Mouse (Mus musculus) midbrain, embryonic 16.5 days (tissue): ENCODE measurements around the gene Nmur1. TPM values are rescaled to one million over a fixed set of nuclear protein-coding genes. Genes with fewer than 3 reads are reported as not detected.
"Not testable (repeated sequence)": the region's sequence is repeated elsewhere in the genome, so short reads cannot be mapped to it uniquely, and the experiment has no call there.

Source experiments
- ATAC-seq: fragments of 200-750 bp; cut with Nextera tagmentation; 2 replicates; pipeline ENCODE4 v1.8.0; 2017; ENCODE audit warnings: moderate TSS enrichment
- H3K27ac ChIP-seq: fragments of 300-500 bp; sonication (generic); 2 replicates; pipeline ENCODE4 v1.5.1; 2014; ENCODE audit warnings: mild to moderate bottlenecking, low read length, mixed read lengths
- H3K27me3 ChIP-seq: fragments of 300-500 bp; sonication (generic); 2 replicates; pipeline ENCODE4 v1.6.1; 2014; ENCODE audit warnings: low read depth, low read length, mixed read lengths; ENCODE audit not compliant: control insufficient read depth, insufficient read depth
- H3K36me3 ChIP-seq: fragments of 300-500 bp; sonication (generic); 2 replicates; pipeline ENCODE4 v1.6.1; 2014; ENCODE audit warnings: mild to moderate bottlenecking, low read length, moderate library complexity, mixed read lengths; ENCODE audit not compliant: control insufficient read depth, insufficient read depth
- H3K4me1 ChIP-seq: fragments of 300-500 bp; sonication (generic); 2 replicates; pipeline ENCODE4 v1.6.1; 2014; ENCODE audit warnings: mild to moderate bottlenecking, low read length, mixed read lengths; ENCODE audit not compliant: control insufficient read depth, insufficient read depth
- H3K4me2 ChIP-seq: fragments of 300-500 bp; sonication (generic); 2 replicates; pipeline ENCODE4 v1.6.1; 2014; ENCODE audit warnings: mild to moderate bottlenecking, low read length, mixed read lengths
- H3K4me3 ChIP-seq: fragments of 300-500 bp; sonication (generic); 2 replicates; pipeline ENCODE4 v1.5.1; 2014; ENCODE audit warnings: low read depth, mild to moderate bottlenecking, low read length, moderate library complexity, mixed read lengths
- H3K9ac ChIP-seq: fragments of 300-500 bp; sonication (generic); 2 replicates; pipeline ENCODE4 v1.6.1; 2014; ENCODE audit warnings: low read depth, low read length, mixed read lengths
- H3K9me3 ChIP-seq: fragments of 300-500 bp; sonication (generic); replicated peaks from 2 replicates; pipeline ENCODE4 v1.6.1; 2014; ENCODE audit warnings: mild to moderate bottlenecking, low read length, mixed read lengths; ENCODE audit not compliant: control insufficient read depth, poor library complexity, severe bottlenecking
- WGBS: fragments of 180-500 bp; shearing (Covaris S2); extraction: QIAGEN DNeasy Blood & Tissue Kit; methylation state at CpG from one replicate; pipeline ENCODE4 v1.1.7; 2014; 5-methylcytosine and 5-hydroxymethylcytosine counted together
- polyA plus RNA-seq: library from polyadenylated mRNA; unstranded; fragments of >200 nt; fragmentation: Nextera tagmentation; extraction: Ambion mirVana; gene quantifications from 2 replicates; pipeline ENCODE4 v1.2.1, GENCODE M21; 2015

The Nmur1 gene
- 0.11 TPM in 1 of 2 replicates, not detected in the other for polyA plus RNA-seq

DNA sequence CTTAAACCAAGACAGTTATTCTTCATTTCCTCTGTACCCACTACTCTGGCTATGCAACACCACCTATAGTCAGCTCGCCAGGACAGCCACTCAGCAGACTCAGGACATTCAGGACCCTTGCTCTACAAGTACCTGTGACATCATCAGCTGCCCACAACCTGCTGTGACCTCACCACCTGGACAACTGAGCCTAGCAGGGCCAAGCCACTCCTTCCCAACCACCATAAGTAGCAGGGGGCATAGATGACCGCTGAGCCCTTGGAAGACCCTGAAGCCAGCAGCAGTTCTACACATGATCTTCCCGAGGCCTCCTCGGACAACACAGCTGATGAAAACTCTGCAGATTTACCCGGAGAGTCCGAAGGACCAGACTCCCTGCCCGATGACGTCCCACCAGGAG is at the start of gene Nmur1, which contains the start of gene Tex44:
Gene Nmur1, minus strand, starts transcription at position 101 of the 400 bp plus-strand sequence.
Gene Tex44, plus strand, starts transcription at position 202 of the 400 bp plus-strand sequence.
- peaks cover 6% of the 10 kb centered on the region; the same call in 1 of the 2 replicates for H3K4me1 ChIP-seq
- ATAC-seq, result no peak
- no peak within 1 kb of the TSS for H3K4me2 ChIP-seq
- no peak within 1 kb of the TSS for H3K9ac ChIP-seq
- H3K36me3 ChIP-seq, result no peaks in the 10 kb centered on the region
- no peak within 1 kb of the TSS for H3K27ac ChIP-seq
- H3K9me3 ChIP-seq, result no peaks in the 10 kb centered on the region
- H3K4me3 ChIP-seq, result no peak within 1 kb of the TSS
- WGBS, result 96% methylated on average over 8 of the region's 8 CpGs
- no peaks in the 10 kb centered on the region for H3K27me3 ChIP-seq

DNA sequence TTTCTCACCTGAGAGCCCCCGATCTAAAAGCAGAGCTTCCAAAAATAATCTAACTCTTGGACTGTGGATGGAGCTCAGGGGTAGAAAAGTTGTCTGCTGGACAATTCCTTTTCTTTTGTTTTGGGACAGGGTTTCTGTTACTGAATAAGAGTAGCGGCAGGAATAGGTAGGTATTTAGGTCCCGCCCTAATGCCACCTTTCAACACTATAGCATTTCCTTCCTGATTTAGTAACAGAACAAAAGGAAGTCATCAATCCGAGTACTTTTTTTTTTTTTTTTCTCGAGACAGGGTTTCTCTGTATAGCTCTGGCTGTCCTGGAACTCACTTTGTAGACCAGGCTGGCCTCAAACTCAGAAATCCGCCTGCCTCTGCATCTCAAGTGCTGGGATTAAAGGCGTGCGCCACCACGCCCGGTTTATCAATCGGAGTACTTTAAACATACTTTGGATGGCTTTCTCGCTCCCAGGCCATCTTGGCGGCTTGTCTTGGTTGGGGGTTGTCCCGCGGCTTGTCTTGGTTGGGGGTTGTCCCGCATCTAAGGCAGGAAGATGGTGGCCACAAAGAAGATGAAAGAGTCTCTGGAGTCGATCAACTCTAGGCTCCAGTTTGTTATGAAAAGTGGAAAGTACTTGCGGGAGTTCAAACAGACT is 47.2 kb upstream of the Nmur1 start:
- no peak overlapping the region for H3K27ac ChIP-seq
- H3K4me3 ChIP-seq, result no peak overlapping the region
- no peak overlapping the region for H3K4me2 ChIP-seq
- H3K36me3 ChIP-seq, result no peaks in the 10 kb centered on the region
- no peak overlapping the region for H3K9ac ChIP-seq
- H3K27me3 ChIP-seq, result no peaks in the 10 kb centered on the region
- ATAC-seq, result no peak
- 93% methylated on average over 18 of the region's 18 CpGs for WGBS
- 0 out of 2 replicates have a peak, but pooled peaks cover 2% of the 10 kb centered on the region for H3K4me1 ChIP-seq
- no peaks in the 10 kb centered on the region for H3K9me3 ChIP-seq

DNA sequence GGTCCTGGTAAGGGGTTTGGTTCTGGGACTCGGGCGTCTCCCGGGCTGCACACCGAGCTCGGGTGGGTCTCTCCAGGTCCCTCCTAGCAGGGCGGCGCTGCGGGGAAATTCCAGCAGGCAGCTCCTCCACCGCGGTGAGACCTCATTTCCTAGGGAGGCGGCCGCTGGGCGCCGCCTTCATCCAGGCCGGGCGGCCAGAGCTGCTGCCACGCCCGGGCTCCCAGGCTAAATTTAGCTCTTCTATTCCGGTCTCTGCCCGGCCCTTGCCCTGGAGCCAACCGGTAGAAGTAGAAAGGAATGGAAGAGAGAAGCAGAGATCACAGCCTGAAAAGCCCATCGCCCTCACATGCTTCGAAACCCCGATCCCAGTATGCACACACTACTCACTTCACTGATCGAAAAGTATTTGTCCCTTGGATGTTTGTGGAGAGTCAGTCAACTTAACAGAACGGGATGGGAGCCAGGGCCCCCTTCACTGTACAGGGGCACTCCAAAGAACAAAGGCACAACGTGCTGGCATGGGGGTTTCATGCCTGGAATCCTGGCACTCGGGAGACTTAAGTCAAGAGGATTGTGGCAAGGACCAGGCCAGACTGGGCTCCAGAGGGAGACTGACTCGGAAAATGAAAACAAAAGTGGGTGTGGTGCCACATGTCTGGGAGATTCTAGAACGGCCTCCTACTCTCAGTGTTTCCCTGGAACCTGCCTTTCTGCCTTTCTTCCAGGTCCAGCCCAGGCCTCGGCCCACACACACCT is 46.3 kb upstream of the Nmur1 start:
- Histone ChIP-seq H3K4me2 (peak overlapping the region; percentile 34), H3K4me1 (0 out of 2 replicates have a peak, but pooled peaks cover 2% of the 10 kb centered on the region), H3K27me3 (no peaks in the 10 kb centered on the region), H3K4me3 (no peak overlapping the region), H3K36me3 (no peaks in the 10 kb centered on the region), H3K9ac (peak overlapping the region; percentile 52), H3K27ac (peak overlapping the region; percentile 50; the same call in 1 of the 2 replicates), H3K9me3 (no peaks in the 10 kb centered on the region)
- ATAC-seq, result peak; percentile 32; the same call in 1 of the 2 replicates
- 21% methylated on average over 31 of the region's 31 CpGs for WGBS

DNA sequence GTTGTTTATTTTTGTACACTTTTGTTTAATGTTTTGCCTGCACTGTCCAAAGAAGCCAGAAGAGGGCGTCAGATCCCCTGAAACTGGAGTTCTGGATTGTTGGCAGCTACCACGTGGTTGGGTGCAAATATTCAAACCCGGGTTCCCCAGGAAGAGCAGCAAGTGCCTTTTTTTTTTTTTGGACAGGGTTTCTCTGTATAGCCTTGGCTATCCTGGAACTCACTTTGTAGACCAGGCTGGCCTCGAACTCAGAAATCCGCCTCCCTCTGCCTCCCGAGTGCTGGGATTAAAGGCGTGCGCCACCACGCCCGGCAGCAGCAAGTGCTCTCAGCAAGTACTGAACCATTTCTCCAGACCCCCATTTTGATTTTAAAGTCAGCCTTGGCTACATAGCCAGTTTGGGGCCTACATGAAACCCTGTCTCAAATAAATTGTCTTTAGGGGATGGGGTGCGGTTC is 45.5 kb upstream of the Nmur1 start:
- 74% methylated on average over 11 of the region's 11 CpGs for WGBS
- H3K4me2 ChIP-seq, ATAC-seq: not testable (repeated sequence)

DNA sequence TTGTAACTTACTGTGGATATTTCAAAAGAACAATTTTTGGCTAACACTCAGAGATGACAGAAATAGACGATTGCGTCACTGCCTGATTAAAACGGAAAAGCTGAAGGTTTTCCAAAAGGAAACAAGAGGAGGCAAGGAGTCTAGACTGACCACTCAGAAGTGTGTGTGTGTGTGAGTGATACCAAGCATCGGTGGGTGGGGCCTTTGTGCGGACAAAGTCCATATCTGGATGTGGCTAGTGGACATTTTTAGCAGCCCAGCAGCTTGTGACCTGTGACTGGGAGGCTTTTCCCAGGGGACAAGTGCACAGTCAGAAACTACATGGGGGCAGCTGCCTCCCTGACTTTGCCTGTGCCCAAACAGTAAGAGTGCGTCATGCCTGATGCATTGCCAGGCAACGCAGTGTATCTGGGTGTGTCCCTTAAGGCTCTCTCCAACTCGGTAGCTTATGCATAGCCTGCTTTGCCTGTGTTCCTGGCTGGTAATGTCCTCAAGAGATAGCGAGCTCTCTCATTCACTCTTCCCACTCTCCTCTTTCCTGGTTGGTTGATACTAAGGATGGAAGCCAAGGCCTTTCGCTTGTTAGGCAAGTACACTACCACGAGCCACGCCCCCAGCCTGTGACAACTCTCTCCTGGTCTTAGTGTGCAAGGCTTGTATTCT is 44.6 kb upstream of the Nmur1 start:
- Histone ChIP-seq H3K9ac (no peak overlapping the region), H3K27me3 (no peaks in the 10 kb centered on the region), H3K4me1 (0 out of 2 replicates have a peak, but pooled peaks cover 2% of the 10 kb centered on the region), H3K4me3 (no peak overlapping the region), H3K4me2 (no peak overlapping the region), H3K36me3 (no peaks in the 10 kb centered on the region), H3K27ac (no peak overlapping the region), H3K9me3 (no peaks in the 10 kb centered on the region)
- 81% methylated on average over 12 of the region's 12 CpGs for WGBS
- no peak for ATAC-seq

More for the DNA sequence above, 45.5 kb upstream of the Nmur1 start:
- not testable (repeated sequence) for H3K9me3 ChIP-seq, H3K9ac ChIP-seq, H3K4me1 ChIP-seq, H3K27ac ChIP-seq, H3K4me3 ChIP-seq, H3K36me3 ChIP-seq, H3K27me3 ChIP-seq

DNA sequence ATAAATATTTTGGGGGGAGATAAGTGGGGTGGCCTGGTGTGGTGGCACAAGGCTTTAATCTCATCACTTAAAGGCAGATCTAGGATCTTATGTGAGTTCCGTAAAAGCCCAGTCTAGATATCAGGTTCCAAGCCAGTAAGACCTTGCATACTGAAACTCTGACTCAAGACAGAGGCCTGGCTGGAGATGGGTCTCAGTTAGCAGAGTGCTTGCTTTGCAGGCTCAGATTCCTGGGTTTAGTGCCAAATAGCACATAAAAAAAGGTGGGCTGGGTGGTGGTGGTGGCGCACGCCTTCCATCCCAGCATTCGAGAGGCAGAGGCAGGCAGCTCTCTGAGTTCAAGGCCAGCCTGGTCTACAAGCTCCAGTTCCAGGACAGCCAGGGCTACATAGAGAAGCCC is 43.8 kb upstream of the Nmur1 start:
- Histone ChIP-seq H3K4me2 (no peak overlapping the region), H3K36me3 (no peaks in the 10 kb centered on the region), H3K4me1 (0 out of 2 replicates have a peak, but pooled peaks cover 2% of the 10 kb centered on the region), H3K9ac (no peak overlapping the region), H3K27ac (no peak overlapping the region), H3K27me3 (no peaks in the 10 kb centered on the region), H3K9me3 (no peaks in the 10 kb centered on the region), H3K4me3 (no peak overlapping the region)
- ATAC-seq, result no peak
- 96% methylated on average over 4 of the region's 4 CpGs for WGBS

DNA sequence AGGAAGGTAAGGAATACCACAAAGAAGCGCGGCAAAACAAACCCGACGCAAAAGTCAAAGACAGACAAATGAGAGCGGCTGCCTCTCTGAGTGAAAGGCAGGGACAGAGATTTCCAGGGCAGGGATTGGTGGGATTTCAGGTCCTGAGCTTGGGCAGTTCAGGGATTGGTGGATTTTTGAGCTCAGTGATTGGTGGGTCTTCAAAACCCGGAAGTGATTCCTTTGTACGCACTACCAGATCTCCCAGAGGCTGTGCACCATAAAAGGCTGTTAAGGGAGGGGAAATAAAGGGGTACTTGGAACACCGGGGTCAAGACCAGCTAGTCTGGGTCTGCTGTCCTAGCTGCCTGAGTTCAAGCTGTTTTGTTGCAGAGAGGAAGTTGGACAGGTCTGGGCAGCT is 41.4 kb upstream of the Nmur1 start:
- 91% methylated on average over 8 of the region's 8 CpGs for WGBS
- no peaks in the 10 kb centered on the region for H3K27me3 ChIP-seq
- no peak overlapping the region for H3K4me3 ChIP-seq
- H3K36me3 ChIP-seq, result no peaks in the 10 kb centered on the region
- H3K9ac ChIP-seq, result no peak overlapping the region
- H3K9me3 ChIP-seq, result no peaks in the 10 kb centered on the region
- H3K27ac ChIP-seq, result no peak overlapping the region
- no peak for ATAC-seq
- 0 out of 2 replicates have a peak, but pooled peaks cover 2% of the 10 kb centered on the region for H3K4me1 ChIP-seq
- no peak overlapping the region for H3K4me2 ChIP-seq

DNA sequence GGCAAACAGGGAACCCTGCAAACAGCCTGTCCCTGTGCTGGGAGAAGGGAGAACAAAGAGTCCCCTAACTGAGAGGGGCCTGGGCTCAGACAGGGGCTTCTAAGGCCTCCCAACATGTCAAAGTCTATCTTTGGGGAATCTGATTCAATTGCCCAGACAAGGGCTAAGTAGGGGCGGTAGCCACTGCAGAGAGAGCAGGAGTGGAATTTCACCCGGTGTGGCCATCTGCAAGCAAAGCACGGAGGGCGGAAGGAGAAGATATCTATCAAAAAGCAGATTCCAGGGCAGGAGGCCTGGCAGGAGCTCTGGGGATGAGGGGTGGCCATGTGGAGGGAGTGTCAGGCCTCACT is 38.8 kb upstream of the Nmur1 start:
- Histone ChIP-seq H3K27ac (peak overlapping the region; percentile 60; the same call in 1 of the 2 replicates), H3K27me3 (no peaks in the 10 kb centered on the region), H3K9me3 (no peaks in the 10 kb centered on the region), H3K4me1 (no peaks in the 10 kb centered on the region), H3K4me3 (no peak overlapping the region), H3K36me3 (no peaks in the 10 kb centered on the region), H3K4me2 (no peak overlapping the region), H3K9ac (no peak overlapping the region)
- ATAC-seq, result no peak
- 42% methylated on average over 4 of the region's 4 CpGs for WGBS
